Mouse (Mus musculus): ENCODE results near the gene Wee1.
"Not testable (repeated sequence)": the region's sequence is repeated elsewhere in the genome, so short reads cannot be mapped to it uniquely, and the experiment has no call there.

Wee1 gene

GRCm38 (mm10) chr7:110121516-110122288 is at the start of gene Wee1:
Wee1 (plus strand) TSS chr7:110122046.
- DNase-seq (ENCODE audit: low spot score), result peak; percentile 98

DNA sequence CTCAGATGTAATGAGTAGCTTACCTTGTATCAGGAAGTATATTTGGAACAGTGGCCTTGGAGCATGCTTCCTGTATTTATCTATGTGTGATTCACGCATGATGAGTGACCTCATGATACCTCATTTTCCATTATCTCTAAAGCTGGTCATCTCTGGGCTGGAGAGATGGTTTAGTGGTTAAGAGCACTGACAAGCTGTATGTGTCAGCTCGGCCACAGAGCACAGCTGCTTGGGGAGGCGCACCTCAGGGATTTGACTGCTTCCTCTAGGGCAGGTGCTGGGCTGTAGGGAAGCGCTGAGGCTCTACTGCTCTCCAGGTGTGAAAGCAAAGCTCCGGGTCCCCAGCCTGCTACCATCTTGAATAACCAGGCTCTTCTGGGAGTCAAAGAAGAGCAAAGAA is 43.7 kb upstream of the Wee1 start:
- no peak for DNase-seq (ENCODE audit: low spot score)

DNA sequence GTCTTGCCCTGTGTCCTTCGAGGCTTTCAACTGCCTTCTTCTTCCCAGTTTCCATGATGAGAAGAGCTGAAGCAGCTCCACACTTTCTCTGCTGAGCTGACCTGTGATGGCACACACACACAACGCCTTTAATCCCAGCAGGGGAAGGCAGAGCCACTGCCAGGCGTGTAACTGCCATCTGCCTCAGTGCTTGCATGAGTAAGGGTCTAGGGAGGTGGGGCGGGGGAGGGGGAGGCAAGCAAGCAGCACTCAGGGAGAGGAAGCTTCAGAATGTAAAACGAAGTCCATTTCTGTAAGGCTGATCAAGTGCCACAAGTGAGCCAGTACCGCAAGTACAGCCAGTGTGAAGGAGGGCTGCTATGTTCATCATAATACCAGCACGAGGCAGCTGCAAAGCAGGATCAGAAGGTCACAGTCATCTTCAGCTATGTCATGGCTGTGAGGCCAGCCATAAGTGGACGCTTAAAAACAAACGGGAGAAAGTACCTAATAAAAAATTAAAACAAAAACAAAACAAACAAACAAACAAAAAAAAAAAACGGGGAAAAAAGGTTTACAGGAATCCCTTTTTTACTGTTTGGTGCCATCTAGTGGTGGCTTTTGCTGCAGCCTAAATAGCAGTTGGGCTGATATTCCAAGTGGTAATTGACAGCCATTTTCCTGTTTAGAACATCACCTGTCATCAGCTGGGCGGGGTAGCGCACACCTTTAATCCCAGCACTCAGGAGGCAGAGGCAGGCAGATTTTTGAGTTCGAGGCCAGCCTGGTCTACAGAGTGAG is 38.3 kb upstream of the Wee1 start:
- no peak for DNase-seq (ENCODE audit: low spot score)

DNA sequence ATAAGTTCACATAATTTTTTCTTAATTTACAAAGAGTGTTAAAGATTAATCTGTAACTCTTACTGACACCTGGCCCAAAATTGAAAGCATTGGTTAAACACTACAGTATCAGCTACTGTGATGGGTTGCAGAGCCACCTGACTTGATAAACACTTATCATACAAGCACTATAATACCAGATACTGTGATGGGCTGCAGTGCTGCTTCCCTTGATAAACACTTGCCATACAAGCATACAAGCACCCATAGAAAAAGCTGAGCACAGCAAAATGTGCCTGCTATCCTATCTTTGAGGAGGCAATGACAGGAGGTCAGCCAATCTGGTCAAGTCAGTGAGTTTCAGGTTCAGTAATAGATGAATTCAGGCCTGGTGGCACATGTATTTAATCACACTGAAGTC is 36.6 kb upstream of the Wee1 start:
- DNase-seq (ENCODE audit: low spot score), result no peak

DNA sequence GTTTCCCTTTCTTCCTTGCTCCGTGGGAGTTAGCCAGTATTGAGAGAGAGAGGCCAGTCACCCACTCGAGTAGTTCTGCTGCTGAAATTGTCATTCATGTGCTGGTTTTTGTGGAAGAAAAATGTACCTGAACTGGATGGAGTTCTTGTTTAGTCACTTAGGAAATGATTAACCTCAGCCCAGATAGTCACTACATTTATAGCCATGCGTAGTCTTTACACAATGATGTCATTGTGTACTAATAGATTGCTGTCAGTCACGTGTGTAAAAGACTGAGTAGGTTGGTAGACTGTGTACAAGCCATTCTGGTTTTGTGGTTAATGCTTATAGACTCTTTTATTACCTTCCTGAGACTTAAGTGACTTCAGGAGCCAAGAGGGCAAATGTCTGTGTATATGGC is 33.9 kb upstream of the Wee1 start:
- no peak for DNase-seq (ENCODE audit: low spot score)

DNA sequence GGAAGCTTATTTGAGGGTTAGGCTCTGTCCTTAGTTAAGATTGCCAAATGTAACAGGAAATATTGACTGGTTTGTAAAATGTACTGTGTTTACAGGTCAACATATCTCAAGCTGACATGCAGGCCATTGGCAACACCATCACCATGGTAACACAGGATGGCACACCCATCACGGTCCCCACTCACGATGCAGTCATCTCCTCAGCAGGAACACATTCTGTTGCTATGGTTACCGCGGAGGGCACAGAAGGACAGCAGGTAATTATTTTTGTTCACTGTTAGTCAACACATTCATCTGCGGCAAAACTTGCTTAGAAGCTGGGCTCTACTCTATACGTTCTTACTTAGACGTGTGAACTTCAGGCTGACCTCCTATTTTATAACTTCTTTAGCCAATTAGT is 30.2 kb upstream of the Wee1 start:
- no peak for DNase-seq (ENCODE audit: low spot score)

DNA sequence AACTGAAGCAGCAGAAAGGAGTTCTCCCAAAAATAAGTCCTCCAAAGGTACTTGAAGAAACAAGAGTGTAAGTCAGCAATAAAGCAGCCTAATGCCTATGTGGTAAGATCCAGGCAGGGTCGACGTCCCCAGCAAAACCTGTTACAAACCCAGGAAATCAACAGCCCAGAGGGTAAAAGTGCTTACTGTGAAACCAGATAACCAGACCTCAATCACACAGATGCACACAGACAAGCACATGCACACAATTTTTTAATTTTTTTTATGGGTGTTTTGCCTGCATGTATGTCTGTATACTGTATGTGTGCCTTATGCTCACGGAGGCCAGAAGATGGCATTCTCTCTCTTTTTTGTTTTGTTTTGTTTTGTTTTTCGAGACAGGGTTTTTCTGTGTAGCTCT is 25.5 kb upstream of the Wee1 start:
- DNase-seq (ENCODE audit: low spot score), result no peak

GRCm38 (mm10) chr7:110097106-110097793 is 24.6 kb upstream of the Wee1 start:
- DNase-seq (ENCODE audit: low spot score), result no peak

- DNase-seq (ENCODE audit: low spot score), result no peak
Measured at GRCm38 (mm10) chr7:110100854-110101253, 21.0 kb upstream of the Wee1 start.

DNA sequence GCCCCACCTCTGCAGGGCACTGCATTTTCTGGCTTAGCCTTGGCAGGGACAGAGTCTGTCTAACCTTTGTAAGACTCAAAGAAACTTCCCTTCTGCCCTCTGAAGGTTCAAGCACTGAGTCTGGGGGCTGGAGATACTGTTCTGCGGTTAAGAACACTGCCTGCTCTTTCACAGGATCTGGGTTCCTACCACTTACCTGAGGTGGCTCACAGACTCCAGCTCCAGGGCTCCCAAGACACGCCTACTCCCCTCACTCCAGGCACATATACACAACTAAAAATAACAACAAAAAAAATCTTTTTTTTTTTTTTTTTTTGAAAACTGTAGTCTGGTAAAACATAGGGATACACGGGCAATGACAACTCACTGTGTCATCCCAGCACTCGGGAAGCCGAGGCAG is 20.6 kb upstream of the Wee1 start:
- no peak for DNase-seq (ENCODE audit: low spot score)

GRCm38 (mm10) chr7:110105041-110105440 is 16.8 kb upstream of the Wee1 start:
- DNase-seq (ENCODE audit: low spot score), result no peak

DNA sequence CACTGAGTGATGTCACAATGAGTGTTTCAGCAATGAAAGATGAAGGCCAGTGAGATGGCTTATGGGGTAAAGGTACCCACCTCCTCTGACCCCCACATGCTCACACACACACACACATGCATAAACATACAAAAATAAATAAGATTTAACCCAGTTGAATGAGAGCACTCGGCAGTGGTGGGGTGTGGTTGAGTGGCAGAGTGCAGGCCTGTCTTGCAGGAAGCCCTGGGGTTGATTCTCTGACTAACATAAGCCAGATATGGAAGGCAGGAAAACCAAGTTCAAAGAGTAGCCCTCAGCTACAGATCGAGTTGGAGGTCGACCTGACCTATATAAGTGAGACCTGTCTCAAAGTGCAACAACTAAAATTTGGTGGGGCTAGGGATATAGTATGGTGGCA is 15.2 kb upstream of the Wee1 start:
- no peak for DNase-seq (ENCODE audit: low spot score)

GRCm38 (mm10) chr7:110108524-110108923 is 13.3 kb upstream of the Wee1 start:
- DNase-seq (ENCODE audit: low spot score), result not testable (repeated sequence)

DNA sequence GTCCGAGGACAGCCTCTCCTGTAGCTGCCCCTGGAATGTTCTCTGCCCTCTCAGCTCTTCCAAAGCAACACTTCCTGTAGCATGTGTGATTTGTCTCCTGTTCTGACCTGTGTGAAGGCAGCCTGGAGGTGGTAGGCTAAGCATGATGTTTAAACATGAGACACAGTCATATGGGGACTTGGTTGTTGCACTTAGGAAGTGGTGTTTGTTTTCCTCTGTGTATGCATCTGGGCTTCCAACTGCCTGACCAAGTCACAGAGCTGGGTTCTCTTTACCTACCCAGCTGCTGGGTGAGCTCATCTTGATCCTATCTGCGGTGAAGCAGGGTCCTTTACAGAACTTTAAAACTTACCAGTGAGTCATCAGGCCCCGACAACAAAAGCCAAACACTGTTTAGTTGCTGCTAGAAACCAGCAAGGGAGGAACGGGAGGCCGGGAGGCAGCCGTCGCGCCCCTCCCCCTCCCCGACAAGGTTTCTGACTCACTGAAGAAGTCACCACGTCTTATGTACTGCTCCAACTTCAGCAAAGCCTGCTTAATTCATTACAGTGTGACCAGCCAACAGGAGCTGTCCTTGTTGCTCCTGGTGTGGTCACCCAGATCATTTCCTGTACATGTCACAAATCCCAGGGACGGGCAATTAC is 12.8 kb upstream of the Wee1 start:
- peak; percentile 53 for DNase-seq (ENCODE audit: low spot score)

DNA sequence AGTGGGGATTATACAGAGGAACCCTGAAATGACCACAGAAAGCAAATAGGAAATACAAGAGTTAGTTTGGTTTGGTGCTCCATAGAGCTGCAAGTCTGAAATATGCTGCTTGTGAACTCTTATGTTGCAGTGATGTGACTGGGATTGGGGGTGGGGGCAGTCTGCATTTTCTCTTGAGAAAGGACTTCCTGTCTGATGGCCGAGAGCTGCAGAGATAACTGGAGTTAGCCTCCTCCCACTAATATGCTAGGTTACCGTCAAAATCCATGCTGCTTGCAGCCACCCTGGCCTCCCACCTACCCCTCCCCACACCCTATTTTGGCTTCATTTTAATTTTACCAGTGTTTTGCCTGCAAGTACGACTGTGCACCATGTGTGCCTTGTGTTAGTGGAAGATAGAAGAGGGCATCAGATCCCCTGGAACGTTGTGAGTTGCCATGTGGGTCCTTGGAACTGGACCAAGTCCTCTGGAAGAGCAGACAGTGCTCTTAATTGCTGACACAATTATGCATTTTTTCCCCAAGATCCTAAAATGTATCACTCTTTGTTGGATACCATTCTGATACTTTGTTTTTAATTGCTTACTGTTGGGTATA is 11.7 kb upstream of the Wee1 start:
- no peak for DNase-seq (ENCODE audit: low spot score)

GRCm38 (mm10) chr7:110114699-110115098 is 7.1 kb upstream of the Wee1 start:
- no peak for DNase-seq (ENCODE audit: low spot score)

GRCm38 (mm10) chr7:110116731-110117291 is 5.0 kb upstream of the Wee1 start:
- peak; percentile 41 for DNase-seq (ENCODE audit: low spot score)

DNA sequence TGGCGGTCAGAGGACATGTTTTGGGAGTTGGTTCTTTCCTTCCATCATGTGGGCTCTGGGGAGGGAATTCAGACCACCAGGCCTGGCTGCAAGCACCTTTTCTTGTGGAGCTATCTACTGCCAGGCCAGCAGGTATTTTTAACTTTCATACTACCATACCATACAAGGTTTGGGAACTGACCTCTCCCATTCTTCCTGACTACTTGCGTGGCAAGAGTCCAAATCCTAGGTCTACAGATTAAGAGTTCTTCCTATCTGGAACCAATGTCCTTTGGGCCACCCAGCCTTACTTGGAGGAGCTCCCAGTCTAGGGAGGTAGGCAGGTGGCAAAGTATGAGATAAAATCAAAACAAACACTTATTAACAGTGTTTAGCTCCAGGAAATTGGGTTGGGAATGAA is 3.4 kb upstream of the Wee1 start:
- DNase-seq (ENCODE audit: low spot score), result no peak

DNA sequence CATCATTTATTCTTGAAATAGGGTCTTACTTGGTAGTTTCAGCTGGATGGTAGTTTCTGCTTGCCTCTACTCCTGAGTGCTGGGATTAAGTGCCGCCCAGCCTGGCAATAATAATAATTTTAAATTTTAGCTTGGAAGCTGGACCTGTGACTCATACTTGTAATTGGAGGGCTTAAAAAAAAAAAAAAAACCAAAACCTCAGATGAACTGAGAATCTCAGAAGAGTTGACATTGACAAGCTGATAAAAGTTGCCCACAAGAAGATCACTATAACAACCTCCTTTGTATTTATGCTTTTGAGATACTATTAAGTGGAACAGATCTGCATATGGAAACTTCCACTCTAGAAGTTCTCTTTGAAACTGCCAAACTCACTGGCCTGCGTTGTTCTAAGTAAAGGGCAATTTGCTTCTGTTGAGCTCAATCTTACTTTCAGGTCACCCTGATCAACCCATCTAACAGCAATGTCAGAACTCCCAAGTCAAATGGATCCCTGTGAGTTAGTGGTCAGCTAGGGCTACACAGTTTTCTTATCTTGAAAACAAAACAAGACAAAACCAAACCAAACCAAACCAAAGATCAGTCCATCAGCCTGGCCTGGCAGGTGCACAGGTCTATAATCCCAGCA is 1.6 kb upstream of the Wee1 start:
- DNase-seq (ENCODE audit: low spot score), result no peak

DNA sequence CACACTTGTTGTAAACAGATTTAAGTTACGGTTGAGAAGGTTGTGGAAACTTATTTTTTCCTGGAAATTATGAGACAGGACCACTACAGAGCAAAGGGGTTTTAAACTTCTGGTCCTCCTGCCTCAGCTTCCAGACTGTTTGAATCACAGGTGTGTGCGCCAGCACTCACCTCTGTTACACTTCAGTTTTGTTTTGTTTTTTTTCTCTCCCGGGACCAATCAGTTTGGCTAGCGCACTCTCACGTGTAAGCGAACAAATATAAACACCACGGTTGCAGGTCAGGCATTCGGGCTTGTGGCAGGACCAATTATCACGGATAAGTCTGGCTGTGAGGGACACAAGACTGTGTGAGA is 707 bp upstream of the Wee1 start:
- DNase-seq (ENCODE audit: low spot score), result no peak

GRCm38 (mm10) chr7:110122289-110122564 is 381 bp downstream of the Wee1 start:
- no peak for DNase-seq (ENCODE audit: low spot score)
